Mouse (Mus musculus) forebrain, embryonic 11.5 days (tissue): ENCODE data around the gene Vps25. TPM values are rescaled to one million over a fixed set of nuclear protein-coding genes. Genes with fewer than 3 reads are reported as not detected.
A peak's percentile ranks its signal among the peaks of the same experiment; 100 is the strongest.

Source experiments
- ATAC-seq: fragments of 200-750 bp; cut with Nextera tagmentation; replicated peaks from 2 replicates; pipeline ENCODE4 v1.8.0; 2017; ENCODE audit warnings: moderate TSS enrichment; ENCODE audit not compliant: low FRiP score
- DNase-seq: peaks from one replicate; pipeline ENCODE4 v3.0.0-alpha.2; 2017; ENCODE audit warnings: low spot score
- H3K27ac ChIP-seq: fragments of 300-500 bp; sonication (generic); 2 replicates; pipeline ENCODE4 v1.5.1; 2014; ENCODE audit warnings: low read depth, low read length
- H3K27me3 ChIP-seq: fragments of 300-500 bp; sonication (generic); 2 replicates; pipeline ENCODE4 v1.6.1; 2014; ENCODE audit warnings: mild to moderate bottlenecking, low read length, mixed read lengths; ENCODE audit not compliant: control insufficient read depth, insufficient read depth
- H3K36me3 ChIP-seq: fragments of 300-500 bp; sonication (generic); 2 replicates; pipeline ENCODE4 v1.6.1; 2014; ENCODE audit warnings: mild to moderate bottlenecking, low read length, moderate library complexity, mixed read lengths; ENCODE audit not compliant: control insufficient read depth, insufficient read depth
- H3K4me1 ChIP-seq: fragments of 300-500 bp; sonication (generic); replicated peaks from 2 replicates; pipeline ENCODE4 v1.6.1; 2014; ENCODE audit warnings: low read length, mixed read lengths; ENCODE audit not compliant: control insufficient read depth, insufficient read depth
- H3K4me2 ChIP-seq: fragments of 300-500 bp; sonication (generic); 2 replicates; pipeline ENCODE4 v1.6.1; 2014; ENCODE audit warnings: low read depth, mild to moderate bottlenecking, low read length, moderate library complexity, mixed read lengths; ENCODE audit not compliant: severe bottlenecking
- H3K4me3 ChIP-seq: fragments of 300-500 bp; sonication (generic); 2 replicates; pipeline ENCODE4 v1.5.1; 2014; ENCODE audit warnings: low read depth, low read length
- H3K9ac ChIP-seq: fragments of 300-500 bp; sonication (generic); 2 replicates; pipeline ENCODE4 v1.6.1; 2014; ENCODE audit warnings: low read length
- H3K9me3 ChIP-seq: fragments of 300-500 bp; sonication (generic); 2 replicates; pipeline ENCODE4 v1.6.1; 2016; ENCODE audit warnings: low read length, mixed read lengths; ENCODE audit not compliant: control insufficient read depth
- WGBS: fragments of 180-500 bp; shearing (Covaris S2); extraction: QIAGEN DNeasy Blood & Tissue Kit; methylation state at CpG from one replicate; pipeline ENCODE4 v1.1.7; 2014; 5-methylcytosine and 5-hydroxymethylcytosine counted together
- polyA plus RNA-seq: library from polyadenylated mRNA; unstranded; fragments of >200 nt; fragmentation: Nextera tagmentation; extraction: Ambion mirVana; gene quantifications from 2 replicates; pipeline ENCODE4 v1.2.1, GENCODE M21; 2014

Gene Vps25
- polyA plus RNA-seq, 1 experiment from 2014 or later: 119 TPM

GRCm38 (mm10) chr11:101251031-101251430 lies 2.5 kb upstream of the Vps25 start:
- Histone ChIP-seq H3K27me3 (peaks cover 9% of the 10 kb centered on the region), H3K36me3 (no peaks in the 10 kb centered on the region), H3K27ac (no peak overlapping the region), H3K4me2 (no peak overlapping the region), H3K9me3 (no peaks in the 10 kb centered on the region), H3K9ac (no peak overlapping the region), H3K4me1 (peaks cover 4% of the 10 kb centered on the region; the same call in 1 of the 2 replicates), H3K4me3 (no peak overlapping the region)
- ATAC-seq (no peak), DNase-seq (no peak)
- 76% methylated on average over 2 of the region's 2 CpGs for WGBS

GRCm38 (mm10) chr11:101252941-101253340 lies 566 bp upstream of the Vps25 start:
- no peak for DNase-seq
- Histone ChIP-seq H3K36me3 (no peaks in the 10 kb centered on the region), H3K9ac (peak overlapping the region; percentile 91), H3K9me3 (no peaks in the 10 kb centered on the region), H3K4me2 (peak overlapping the region; percentile 71), H3K4me3 (peak overlapping the region; percentile 83), H3K27ac (no peak overlapping the region), H3K4me1 (no peaks in the 10 kb centered on the region; the same call in 1 of the 2 replicates), H3K27me3 (no peaks in the 10 kb centered on the region; the same call in 1 of the 2 replicates)
- no peak for ATAC-seq
- 14% methylated on average over 7 of the region's 7 CpGs for WGBS

GRCm38 (mm10) chr11:101255826-101256775 lies 2.6 kb downstream of the Vps25 start:
- DNase-seq (no peak), ATAC-seq (no peak)
- Histone ChIP-seq H3K9ac (no peak overlapping the region), H3K9me3 (no peaks in the 10 kb centered on the region), H3K27ac (no peak overlapping the region), H3K4me3 (no peak overlapping the region), H3K4me1 (peaks cover 14% of the 10 kb centered on the region; the same call in 1 of the 2 replicates), H3K27me3 (peaks cover 1% of the 10 kb centered on the region; the same call in 1 of the 2 replicates), H3K36me3 (no peaks in the 10 kb centered on the region), H3K4me2 (no peak overlapping the region)
- WGBS: 92% methylated on average over 13 of the region's 13 CpGs

- ATAC-seq: no peak
- H3K9ac ChIP-seq: no peak overlapping the region; the same call in 1 of the 2 replicates
- WGBS: 53% methylated on average over 6 of the region's 6 CpGs
- H3K27me3 ChIP-seq: peaks cover 26% of the 10 kb centered on the region
- peaks cover 27% of the 10 kb centered on the region for H3K4me1 ChIP-seq
- peak overlapping the region; percentile 46; the same call in 1 of the 2 replicates for H3K27ac ChIP-seq
- H3K4me3 ChIP-seq: no peak overlapping the region
- DNase-seq: no peak
- peak overlapping the region; percentile 99; the same call in 1 of the 2 replicates for H3K4me2 ChIP-seq
- no peaks in the 10 kb centered on the region for H3K9me3 ChIP-seq
- no peaks in the 10 kb centered on the region for H3K36me3 ChIP-seq
Observed at GRCm38 (mm10) chr11:101259261-101259712, 5.8 kb downstream of the Vps25 start.

GRCm38 (mm10) chr11:101259948-101260825 lies 6.7 kb downstream of the Vps25 start, which contains the start of gene Wnk4:
TSS of gene Wnk4 (plus strand) at chr11:101260567.
- Histone ChIP-seq H3K27ac (peak within 1 kb of the TSS; percentile 46; the same call in 1 of the 2 replicates), H3K9me3 (no peaks in the 10 kb centered on the region), H3K4me2 (peak within 1 kb of the TSS; percentile 99), H3K9ac (peak within 1 kb of the TSS; percentile 76), H3K27me3 (peaks cover 33% of the 10 kb centered on the region), H3K4me3 (peak within 1 kb of the TSS; percentile 47), H3K36me3 (no peaks in the 10 kb centered on the region), H3K4me1 (peaks cover 32% of the 10 kb centered on the region)
- under 1% methylated on average over 41 of the region's 43 CpGs for WGBS
- ATAC-seq: peak; percentile 79
- DNase-seq: peak; percentile 85

GRCm38 (mm10) chr11:101260826-101261380 lies 7.4 kb downstream of the Vps25 start:
- DNase-seq: no peak
- under 1% methylated on average over 30 of the region's 30 CpGs for WGBS

GRCm38 (mm10) chr11:101262272-101262967 lies 8.9 kb downstream of the Vps25 start:
- H3K9ac ChIP-seq: peak overlapping the region; percentile 23
- ATAC-seq (no peak), DNase-seq (peak; percentile 57)
- H3K27ac ChIP-seq: no peak overlapping the region
- no peaks in the 10 kb centered on the region for H3K36me3 ChIP-seq
- H3K4me2 ChIP-seq: peak overlapping the region; percentile 37; the same call in 1 of the 2 replicates
- H3K9me3 ChIP-seq: no peaks in the 10 kb centered on the region
- peak overlapping the region; percentile 14 for H3K4me3 ChIP-seq
- peaks cover 35% of the 10 kb centered on the region for H3K27me3 ChIP-seq
- WGBS: 1% methylated on average over 24 of the region's 24 CpGs
- peaks cover 32% of the 10 kb centered on the region for H3K4me1 ChIP-seq

More at GRCm38 (mm10) chr11:101260826-101261380, 7.4 kb downstream of the Vps25 start:
- Histone ChIP-seq H3K27me3 (peaks cover 33% of the 10 kb centered on the region), H3K4me1 (peaks cover 32% of the 10 kb centered on the region), H3K4me3 (peak overlapping the region; percentile 47), H3K9ac (peak overlapping the region; percentile 76), H3K9me3 (no peaks in the 10 kb centered on the region), H3K36me3 (no peaks in the 10 kb centered on the region), H3K27ac (no peak overlapping the region), H3K4me2 (peak overlapping the region; percentile 99)
- peak; percentile 28; the same call in 1 of the 2 replicates for ATAC-seq
